ENCODE assay signal across 9 mouse cellular contexts in the genomic region with DNA sequence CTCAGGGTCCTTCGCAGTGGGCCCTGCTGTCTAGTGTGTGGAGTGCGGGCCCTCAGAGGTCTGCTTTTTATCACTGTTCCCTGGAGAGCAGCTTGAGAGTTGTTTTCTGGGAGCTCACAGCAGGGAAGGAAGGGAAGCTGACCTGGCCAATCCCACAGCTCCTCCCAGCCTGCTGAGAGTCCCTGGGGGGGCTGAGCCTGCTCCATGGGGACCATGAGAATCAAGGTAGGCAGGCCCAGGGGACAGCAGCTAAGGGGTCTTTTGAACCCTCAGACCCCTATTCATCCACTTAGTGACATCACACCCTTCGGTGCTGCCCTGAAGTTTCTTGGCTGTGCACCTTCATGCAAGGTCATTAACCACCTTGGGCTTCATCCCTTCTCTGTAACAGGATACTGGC. TPM values are rescaled to one million over a fixed set of nuclear protein-coding genes. Genes with fewer than 3 reads are reported as not detected.
DNase-seq lines count a peak whose midpoint lies in the region; ATAC-seq and TF ChIP-seq lines count a peak whose summit lies in the region.
"Had no signal": no experiment of that assay in that cellular context is flagged by ENCODE, and none has a peak within 500 bp of the region (broad histone marks: within the 10 kb centered on the region; RNA-seq: fewer than 3 reads in every experiment).

Gene Dand5, minus strand, starts transcription at position 101 of the 400 bp plus-strand sequence.

- peaks cover 9% of the 10 kb centered on the region for H3K27me3 ChIP-seq in megakaryocyte, embryonic 14.5 days (replicated peaks)
- H3K27me3 ChIP-seq in limb, embryonic 14.5 days (ENCODE audit: control insufficient read depth, insufficient read depth, low read length): no peaks in the 10 kb centered on the region

- peaks cover 39% of the 10 kb centered on the region for H3K4me1 ChIP-seq in megakaryocyte, embryonic 14.5 days
- H3K4me1 ChIP-seq in limb, embryonic 14.5 days (ENCODE audit: control insufficient read depth, insufficient read depth, low read length): 0 out of 2 replicates have a peak, but pooled peaks cover 4% of the 10 kb centered on the region

- H3K4me3 ChIP-seq in megakaryocyte, embryonic 14.5 days (replicated peaks): peak within 1 kb of the TSS; percentile 33
- peak within 1 kb of the TSS; percentile 17; the same call in 1 of the 2 replicates for H3K4me3 ChIP-seq in limb, embryonic 14.5 days (replicated peaks; ENCODE audit: low read length)

- H3K9ac ChIP-seq in limb, embryonic 14.5 days (ENCODE audit: low read depth, low read length, severe bottlenecking): no peak within 1 kb of the TSS

- H3K36me3 ChIP-seq in megakaryocyte, embryonic 14.5 days (replicated peaks; ENCODE audit: low read length): no peaks in the 10 kb centered on the region
- no peaks in the 10 kb centered on the region for H3K36me3 ChIP-seq in limb, embryonic 14.5 days (ENCODE audit: control insufficient read depth, insufficient read depth, low read length)

- H3K27ac ChIP-seq in limb, embryonic 14.5 days (replicated peaks; ENCODE audit: low read depth, low read length): no peak within 1 kb of the TSS

- peak within 1 kb of the TSS; percentile 51 for H3K4me2 ChIP-seq in limb, embryonic 14.5 days (replicated peaks; ENCODE audit: low read depth, low read length, severe bottlenecking)

- 30% methylated on average over 3 of the region's 3 CpGs for WGBS in limb, embryonic 14.5 days

- DNase-seq in frontal cortex, adult 2 months (ENCODE audit: extremely low spot score in 1 of 2, low spot score in 1 of 2): no peak
- DNase-seq in limb, embryonic 14.5 days (ENCODE audit: low spot score): no peak
- DNase-seq in right cerebral cortex, postnatal 4 days: no peak
- DNase-seq in kidney, postnatal 10 days: no peak
- DNase-seq: gastrocnemius, postnatal 10 days had no signal

- H3K9me3 ChIP-seq in megakaryocyte, embryonic 14.5 days: no peaks in the 10 kb centered on the region
- no peaks in the 10 kb centered on the region for H3K9me3 ChIP-seq in limb, embryonic 14.5 days (ENCODE audit: control insufficient read depth, low read length)

- TF ChIP-seq POLR2A in limb, embryonic 14.5 days (IDR thresholded peaks at IDR 0.05; ENCODE audit: borderline replicate concordance, extremely low read depth, insufficient read depth, insufficient read length): no peak

- ATAC-seq in frontal cortex, adult (ENCODE audit: low TSS enrichment): no peak
- no peak for ATAC-seq in megakaryocyte, adult 5-6 weeks (ENCODE audit: poor library complexity, severe bottlenecking)
- ATAC-seq in limb, embryonic 14.5 days (ENCODE audit: low FRiP score, low read depth): no peak
- ATAC-seq in granulocyte monocyte progenitor cell, adult 5-6 weeks (replicated peaks; ENCODE audit: poor library complexity, severe bottlenecking): no peak

RNA-seq across cellular contexts. Expression of gene Dand5, which starts in this region (rescaled TPM):
- 14.6 and 15.5 TPM in 2 replicates for polyA plus RNA-seq in frontal cortex, adult 2 months (2012; rRNA removed)
- 3.1 TPM in 1 of 2 replicates, not detected in the other for polyA plus RNA-seq in megakaryocyte, embryonic 14.5 days (2012; ENCODE audit: insufficient read depth, low replicate concordance)
- total RNA-seq in megakaryocyte, adult 5-6 weeks (2015): 1.4 and 2.6 TPM in 2 replicates
- total RNA-seq in megakaryocyte, adult 5-6 weeks (2017): 0.28 and 4.4 TPM in 2 replicates
- 5.7 and 5.9 TPM in 2 replicates for polyA plus RNA-seq in limb, embryonic 14.5 days (2012; rRNA removed)
- 6.4 and 6.9 TPM in 2 replicates for polyA plus RNA-seq in limb, embryonic 14.5 days (2014; fragmentation: Nextera tagmentation; extraction: Ambion mirVana)
- 4.1 and 4.7 TPM in 2 replicates for total RNA-seq in granulocyte monocyte progenitor cell, adult 5-6 weeks (2014; fragmentation: Nextera tagmentation)
- total RNA-seq in granulocyte monocyte progenitor cell, adult 5-6 weeks (2017): 3.6 and 3.7 TPM in 2 replicates
